Mouse (Mus musculus) C2C12 (cell line): Measurements from ENCODE around the gene Mctp1. TPM values are rescaled to one million over a fixed set of nuclear protein-coding genes. Genes with fewer than 3 reads are reported as not detected.
"Not testable (repeated sequence)": the region's sequence is repeated elsewhere in the genome, so short reads cannot be mapped to it uniquely, and the experiment has no call there.

Experiments used
- H3K27me3 ChIP-seq: one replicate; pipeline ENCODE4 v1.6.1; 2011; ENCODE audit not compliant: control insufficient read depth, insufficient read depth, insufficient read length
- H3K36me3 ChIP-seq: one replicate; pipeline ENCODE4 v1.6.1; 2011; ENCODE audit not compliant: control insufficient read depth, insufficient read depth
- H3K4me3 ChIP-seq: one replicate; pipeline ENCODE4 v1.5.1; 2011; ENCODE audit warnings: mild to moderate bottlenecking, control low read depth; ENCODE audit not compliant: poor library complexity, insufficient read depth, severe bottlenecking
- H3K79me2 ChIP-seq: one replicate; pipeline ENCODE4 v1.6.1; 2011; ENCODE audit not compliant: control insufficient read depth, insufficient read depth
- H3K79me3 ChIP-seq: one replicate; pipeline ENCODE4 v1.6.1; 2011; ENCODE audit warnings: low read depth, control low read depth
- H3ac ChIP-seq: one replicate; pipeline ENCODE3; 2011; ENCODE audit warnings: low read depth; ENCODE audit not compliant: control insufficient read depth, insufficient read length
- CEBPB ChIP-seq: IDR thresholded peaks from one replicate; pipeline ENCODE4 v1.6.1; 2011; ENCODE audit warnings: low read depth, mild to moderate bottlenecking, control low read depth, moderate library complexity
- CTCF ChIP-seq: IDR thresholded peaks from one replicate; pipeline ENCODE4 v1.5.1; 2011; ENCODE audit not compliant: control insufficient read depth, insufficient read depth, insufficient read length
- FOSL1 ChIP-seq: IDR thresholded peaks from one replicate; pipeline ENCODE4 v1.8.0; 2011; ENCODE audit warnings: mild to moderate bottlenecking, low read length; ENCODE audit not compliant: poor library complexity, insufficient read depth, severe bottlenecking
- MAX ChIP-seq: IDR thresholded peaks from one replicate; pipeline ENCODE4 v1.6.1; 2011; ENCODE audit warnings: mild to moderate bottlenecking, control low read depth
- MYOD1 ChIP-seq: IDR thresholded peaks from one replicate; pipeline ENCODE4 v1.6.1; 2011; ENCODE audit warnings: low read depth; ENCODE audit not compliant: control insufficient read depth, insufficient read length
- MYOG ChIP-seq: IDR thresholded peaks from one replicate; pipeline ENCODE4 v1.6.1; 2011; ENCODE audit not compliant: control insufficient read depth, insufficient read length; ENCODE audit errors: extremely low read depth
- USF1 ChIP-seq: IDR thresholded peaks from one replicate; pipeline ENCODE4 v1.6.1; 2011; ENCODE audit warnings: low read depth, mild to moderate bottlenecking, control low read depth, moderate library complexity
- polyA plus RNA-seq: library from polyadenylated mRNA; unstranded; fragments of >200 nt; fragmentation: generic; extraction: Trizol; gene quantifications from one replicate; pipeline ENCODE4 v1.2.1, GENCODE M21; 2012; ENCODE audit warnings: missing spikeins

Gene Mctp1
- polyA plus RNA-seq, 1 experiment = 0.36 TPM

GRCm38 (mm10) chr13:76969386-76969785 is 585.1 kb downstream of the Mctp1 start:
- no peak overlapping the region for H3K4me3 ChIP-seq
- TF ChIP-seq MYOG (no peak), USF1 (no peak), CTCF (peak; percentile 16), CEBPB (no peak), MYOD1 (no peak)
- no peaks in the 10 kb centered on the region for H3K79me3 ChIP-seq
- H3K36me3 ChIP-seq = no peaks in the 10 kb centered on the region
- H3K27me3 ChIP-seq = no peaks in the 10 kb centered on the region
- no peak overlapping the region for H3ac ChIP-seq
- no peaks in the 10 kb centered on the region for H3K79me2 ChIP-seq

GRCm38 (mm10) chr13:76971046-76971445 is 586.7 kb downstream of the Mctp1 start:
- H3K27me3 ChIP-seq, H3ac ChIP-seq, H3K4me3 ChIP-seq, H3K79me2 ChIP-seq, H3K36me3 ChIP-seq, H3K79me3 ChIP-seq: not testable (repeated sequence)

GRCm38 (mm10) chr13:77002628-77003027 is 618.3 kb downstream of the Mctp1 start:
- no peak for TF ChIP-seq FOSL1
- no peak for TF ChIP-seq MYOG
- TF ChIP-seq MAX = no peak
- TF ChIP-seq USF1 = no peak
- no peak for TF ChIP-seq MYOD1
- TF ChIP-seq CTCF = no peak
- TF ChIP-seq CEBPB = no peak
- Histone ChIP-seq H3K27me3 (no peaks in the 10 kb centered on the region), H3K36me3 (no peaks in the 10 kb centered on the region), H3ac (no peak overlapping the region), H3K4me3 (no peak overlapping the region), H3K79me3 (no peaks in the 10 kb centered on the region), H3K79me2 (no peaks in the 10 kb centered on the region)

GRCm38 (mm10) chr13:77003684-77004083 is 619.3 kb downstream of the Mctp1 start:
- no peaks in the 10 kb centered on the region for H3K27me3 ChIP-seq
- no peaks in the 10 kb centered on the region for H3K79me2 ChIP-seq
- no peaks in the 10 kb centered on the region for H3K36me3 ChIP-seq
- no peak overlapping the region for H3K4me3 ChIP-seq
- H3ac ChIP-seq = no peak overlapping the region
- no peaks in the 10 kb centered on the region for H3K79me3 ChIP-seq
- no peak for TF ChIP-seq MYOG
- no peak for TF ChIP-seq MAX
- no peak for TF ChIP-seq USF1
- TF ChIP-seq CTCF = no peak
- TF ChIP-seq MYOD1 = no peak
- TF ChIP-seq CEBPB = no peak
- no peak for TF ChIP-seq FOSL1

GRCm38 (mm10) chr13:77018851-77019250 is 634.5 kb downstream of the Mctp1 start:
- H3ac ChIP-seq = no peak overlapping the region
- no peak overlapping the region for H3K4me3 ChIP-seq
- no peak for TF ChIP-seq FOSL1
- no peak for TF ChIP-seq MYOD1
- no peak for TF ChIP-seq CTCF
- no peak for TF ChIP-seq MAX
- TF ChIP-seq MYOG = no peak
- no peak for TF ChIP-seq USF1
- no peak for TF ChIP-seq CEBPB

GRCm38 (mm10) chr13:77029594-77029993 is 645.3 kb downstream of the Mctp1 start:
- no peak for TF ChIP-seq CTCF
- no peak for TF ChIP-seq FOSL1
- TF ChIP-seq MYOD1 = no peak
- TF ChIP-seq MYOG = no peak
- TF ChIP-seq USF1 = no peak
- no peak for TF ChIP-seq MAX
- TF ChIP-seq CEBPB = no peak
- no peaks in the 10 kb centered on the region for H3K79me2 ChIP-seq
- H3K36me3 ChIP-seq = no peaks in the 10 kb centered on the region
- no peak overlapping the region for H3K4me3 ChIP-seq
- no peaks in the 10 kb centered on the region for H3K79me3 ChIP-seq
- H3K27me3 ChIP-seq = no peaks in the 10 kb centered on the region
- no peak overlapping the region for H3ac ChIP-seq

More at GRCm38 (mm10) chr13:77018851-77019250, 634.5 kb downstream of the Mctp1 start:
- H3K79me3 ChIP-seq = no peaks in the 10 kb centered on the region
- H3K36me3 ChIP-seq = no peaks in the 10 kb centered on the region
- no peaks in the 10 kb centered on the region for H3K27me3 ChIP-seq
- H3K79me2 ChIP-seq = no peaks in the 10 kb centered on the region
